ENCODE assay signal across 8 mouse cellular contexts in genomic region chr3:142168863-142169521, GRCm38 (mm10). TPM values are rescaled to one million over a fixed set of nuclear protein-coding genes. Genes with fewer than 3 reads are reported as not detected.
A peak's percentile ranks its signal among the peaks of the same experiment; 100 is the strongest.
DNase-seq lines count a peak whose midpoint lies in the region; ATAC-seq and TF ChIP-seq lines count a peak whose summit lies in the region.

Gene Bmpr1b, minus strand, starts transcription at chr3:142169425.

- peak; percentile 45 for TF ChIP-seq CTCF in left cerebral cortex, adult 2 months (IDR thresholded peaks at IDR 0.05)

- DNase-seq in adrenal gland, adult (ENCODE audit: inconsistent age in 2 of 2, low spot score in 1 of 2): peak; percentile 21 to 76
- DNase-seq in embryo, embryonic 10 days (ENCODE audit: low spot score): peak; percentile 87
- DNase-seq in gastrocnemius, postnatal 10 days: peak; percentile 77
- peak; percentile 74 to 81 for DNase-seq in left cerebral cortex, adult 2 months (ENCODE audit: extremely low spot score in 1 of 2, low spot score in 2 of 2)
- peak; percentile 72 to 81 for DNase-seq in lung, postnatal 4 days
- peak; percentile 78 for DNase-seq in right cerebral cortex, postnatal 14 days
- no peak for DNase-seq in adipocyte (ENCODE audit: low spot score)

- peaks cover 4% of the 10 kb centered on the region for H3K4me1 ChIP-seq in hindbrain, embryonic 16.5 days (ENCODE audit: control insufficient read depth, insufficient read depth, low read depth, low read length)

- intact Hi-C loops in left cerebral cortex, adult 2 months (cut with DNase I): no loop called here

- H3K36me3 ChIP-seq in hindbrain, embryonic 16.5 days (ENCODE audit: control insufficient read depth, insufficient read depth, low read length): no peaks in the 10 kb centered on the region

- peak within 1 kb of the TSS; percentile 77 for H3K4me3 ChIP-seq in hindbrain, embryonic 16.5 days (ENCODE audit: low read length)
- peak within 1 kb of the TSS; percentile 55 for H3K4me3 ChIP-seq in left cerebral cortex, adult 2 months

- under 1% methylated on average over 51 of the region's 65 CpGs for WGBS in hindbrain, embryonic 16.5 days

- peak within 1 kb of the TSS; percentile 39; the same call in 1 of the 2 replicates for H3K27ac ChIP-seq in hindbrain, embryonic 16.5 days (ENCODE audit: low read depth, low read length)
- H3K27ac ChIP-seq in left cerebral cortex, adult 2 months: no peak within 1 kb of the TSS

- H3K27me3 ChIP-seq in hindbrain, embryonic 16.5 days (replicated peaks; ENCODE audit: control insufficient read depth, insufficient read depth, low read length): peaks cover 4% of the 10 kb centered on the region

- peak within 1 kb of the TSS; percentile 75 for H3K9ac ChIP-seq in hindbrain, embryonic 16.5 days (ENCODE audit: low read depth, low read length)

- ATAC-seq in hindbrain, embryonic 16.5 days: peak; percentile 96

- H3K9me3 ChIP-seq in hindbrain, embryonic 16.5 days (ENCODE audit: control insufficient read depth, low read length): no peaks in the 10 kb centered on the region

- peak within 1 kb of the TSS; percentile 99 for H3K4me2 ChIP-seq in hindbrain, embryonic 16.5 days (ENCODE audit: low read length)

RNA-seq across cellular contexts. Expression of gene Bmpr1b, which starts in this region (rescaled TPM):
- 1 to 10 TPM; 6.6 to 7.1 TPM for total RNA-seq in gastrocnemius, postnatal 10 days (2021)
- polyA plus RNA-seq in hindbrain, embryonic 16.5 days (2015; fragmentation: Nextera tagmentation; extraction: Ambion mirVana): 4.5 and 4.8 TPM in 2 replicates
- 10 to 100 TPM; 16.9 to 20.2 TPM for total RNA-seq in left cerebral cortex, adult 2 months (2021)
